Mouse (Mus musculus): ENCODE measurements around the gene Mettl8. TPM values are rescaled to one million over a fixed set of nuclear protein-coding genes. Genes with fewer than 3 reads are reported as not detected.

The Mettl8 gene
- total and polyA plus RNA-seq, 3 experiments, result 20.0 to 21.7 TPM; not detected in 1

- no peak for TF ChIP-seq SIN3A (IDR thresholded peaks at IDR 0.05; ENCODE audit: low read length)
- TF ChIP-seq MEF2A (IDR thresholded peaks at IDR 0.05; ENCODE audit: extremely low read depth, insufficient replicate concordance, low read depth, low read length, poor library complexity, severe bottlenecking), result no peak
- no peak for TF ChIP-seq MYC (IDR thresholded peaks at IDR 0.05; ENCODE audit: low read depth, low read length)
- TF ChIP-seq MAFK (IDR thresholded peaks at IDR 0.05; ENCODE audit: borderline replicate concordance, low read depth, low read length), result no peak
- TF ChIP-seq CHD2 (IDR thresholded peaks at IDR 0.05; ENCODE audit: low read length), result no peak
- no peak for TF ChIP-seq E2F4 (IDR thresholded peaks at IDR 0.05; ENCODE audit: borderline replicate concordance, low read depth, low read length)
- no peak for TF ChIP-seq MAX (IDR thresholded peaks at IDR 0.05; ENCODE audit: low read length)
- TF ChIP-seq BHLHE40 (IDR thresholded peaks at IDR 0.05; ENCODE audit: borderline replicate concordance, low read depth, low read length), result no peak
- TF ChIP-seq ETS1 (IDR thresholded peaks at IDR 0.05; ENCODE audit: low read depth, low read length), result no peak
- TF ChIP-seq MYB (IDR thresholded peaks at IDR 0.05; ENCODE audit: low read depth, low read length), result no peak
- TF ChIP-seq TCF12 (IDR thresholded peaks at IDR 0.05; ENCODE audit: low read depth, low read length), result no peak
- no peak for TF ChIP-seq KAT2A (conservative IDR thresholded peaks at IDR 0.05; ENCODE audit: low read depth, low read length)
- TF ChIP-seq RCOR1 (IDR thresholded peaks at IDR 0.05; ENCODE audit: low read depth, low read length), result no peak
- no peak for TF ChIP-seq TBP (IDR thresholded peaks at IDR 0.05; ENCODE audit: low read depth, low read length)
- TF ChIP-seq MAZ (IDR thresholded peaks at IDR 0.05; ENCODE audit: low read depth, low read length), result no peak
- no peak for TF ChIP-seq GABPA (IDR thresholded peaks at IDR 0.05; ENCODE audit: low read depth, low read length)
- TF ChIP-seq POLR2AphosphoS5 (IDR thresholded peaks at IDR 0.05; ENCODE audit: borderline replicate concordance, low read depth, low read length), result no peak
- TF ChIP-seq ELF1 (IDR thresholded peaks at IDR 0.05; ENCODE audit: low read depth, low read length), result no peak
- no peak overlapping the region for H3K4me3 ChIP-seq (ENCODE audit: control insufficient read depth in 1 of 2, insufficient read depth in 1 of 2, low read depth in 2 of 2, low read length in 2 of 2)
- DNase-seq (ENCODE audit: low read depth, low spot score), result no peak
- H3K9ac ChIP-seq (ENCODE audit: control insufficient read depth, low read depth, low read length, poor library complexity, severe bottlenecking), result no peak overlapping the region
- no peaks in the 10 kb centered on the region for H3K27me3 ChIP-seq (ENCODE audit: control insufficient read depth in 1 of 2, insufficient read depth in 2 of 2, low read length in 2 of 2)
- no peaks in the 10 kb centered on the region for H3K79me2 ChIP-seq (ENCODE audit: control insufficient read depth, insufficient read depth, low read length, poor library complexity)
- H3K27ac ChIP-seq (ENCODE audit: control insufficient read depth, low read depth, low read length), result no peak overlapping the region
- H3K4me1 ChIP-seq (ENCODE audit: control insufficient read depth in 1 of 2, insufficient read depth in 2 of 2, low read length in 2 of 2), result no peaks in the 10 kb centered on the region
- H3K36me3 ChIP-seq (ENCODE audit: control insufficient read depth in 1 of 2, insufficient read depth in 2 of 2, low read length in 2 of 2), result peaks cover 2 to 11% of the 10 kb centered on the region in 2 experiments; a peak in 3 of 4 replicates
- no peaks in the 10 kb centered on the region for H3K9me3 ChIP-seq (replicated peaks; ENCODE audit: insufficient read depth, low read length)
Measured at GRCm38 (mm10) chr2:71082416-71082815, 27.0 kb upstream of the Mettl8 start.

DNA sequence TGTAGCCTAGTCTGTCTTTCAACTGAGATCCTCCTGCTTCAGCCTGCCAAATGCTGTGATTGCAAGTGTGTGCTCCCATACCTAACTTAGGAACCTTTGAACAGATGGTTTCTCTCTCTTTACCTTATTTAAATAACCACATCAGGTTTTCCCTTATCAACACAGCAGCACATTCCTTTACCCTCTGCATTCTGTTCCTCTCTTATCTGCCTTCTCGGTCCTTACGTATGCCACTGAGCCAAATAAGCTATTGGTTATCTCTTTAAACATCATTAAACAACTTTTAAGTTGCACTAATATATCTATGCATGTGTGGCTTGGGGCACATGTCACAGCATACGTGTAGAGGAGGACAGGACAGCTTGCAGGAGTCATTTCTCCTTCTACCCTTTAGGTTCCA, 18.4 kb upstream of the Mettl8 start:
- DNase-seq (ENCODE audit: low read depth, low spot score), result peak; percentile 57
- Histone ChIP-seq H3K9ac (ENCODE audit: control insufficient read depth, low read depth, low read length, poor library complexity, severe bottlenecking) (no peak overlapping the region), H3K79me2 (ENCODE audit: control insufficient read depth, insufficient read depth, low read length, poor library complexity) (no peaks in the 10 kb centered on the region), H3K27ac (ENCODE audit: control insufficient read depth, low read depth, low read length) (no peak overlapping the region), H3K27me3 (ENCODE audit: control insufficient read depth in 1 of 2, insufficient read depth in 2 of 2, low read length in 2 of 2) (no peaks in the 10 kb centered on the region), H3K4me3 (ENCODE audit: control insufficient read depth in 1 of 2, insufficient read depth in 1 of 2, low read depth in 2 of 2, low read length in 2 of 2) (no peak overlapping the region), H3K36me3 (ENCODE audit: control insufficient read depth in 1 of 2, insufficient read depth in 2 of 2, low read length in 2 of 2) (peaks cover 0 to 17% of the 10 kb centered on the region in 2 experiments; a peak in 3 of 4 replicates), H3K9me3 (replicated peaks; ENCODE audit: insufficient read depth, low read length) (no peaks in the 10 kb centered on the region), H3K4me1 (ENCODE audit: control insufficient read depth in 1 of 2, insufficient read depth in 2 of 2, low read length in 2 of 2) (peaks cover 0 to 10% of the 10 kb centered on the region in 2 experiments; a peak in 2 of 4 replicates)
- TF ChIP-seq MXI1 (IDR thresholded peaks at IDR 0.05; ENCODE audit: low read depth, low read length) (0 out of 2 replicates have a peak, but pooled peaks have one; percentile 35), EP300 (IDR thresholded peaks at IDR 0.05; ENCODE audit: low read depth in 1 of 2, low read length in 2 of 2) (peak; percentile 68 to 69; a peak in 3 of 4 replicates), ZMIZ1 (IDR thresholded peaks at IDR 0.05; ENCODE audit: low read depth, low read length) (no peak), BHLHE40 (IDR thresholded peaks at IDR 0.05; ENCODE audit: borderline replicate concordance, low read depth, low read length) (0 out of 2 replicates have a peak, but pooled peaks have one; percentile 25), RCOR1 (IDR thresholded peaks at IDR 0.05; ENCODE audit: low read depth, low read length) (peak; percentile 66), MAFK (IDR thresholded peaks at IDR 0.05; ENCODE audit: borderline replicate concordance, low read depth, low read length) (no peak), ETS1 (IDR thresholded peaks at IDR 0.05; ENCODE audit: low read depth, low read length) (peak; percentile 74), GATA1 (IDR thresholded peaks at IDR 0.05; ENCODE audit: low read depth, low read length) (peak; percentile 79), USF1 (IDR thresholded peaks at IDR 0.05; ENCODE audit: low read depth, low read length) (no peak), TCF12 (IDR thresholded peaks at IDR 0.05; ENCODE audit: low read depth, low read length) (peak; percentile 76; the same call in 1 of the 2 replicates), SIN3A (IDR thresholded peaks at IDR 0.05; ENCODE audit: low read length) (peak; percentile 29; the same call in 1 of the 2 replicates), TAL1 (IDR thresholded peaks at IDR 0.05; ENCODE audit: low read length) (peak; percentile 45), ELF1 (IDR thresholded peaks at IDR 0.05; ENCODE audit: low read depth, low read length) (no peak), MYC (IDR thresholded peaks at IDR 0.05; ENCODE audit: low read depth, low read length) (0 out of 2 replicates have a peak, but pooled peaks have one; percentile 49)
